Mouse (Mus musculus): ENCODE results near the gene Hnrnpm. TPM values are rescaled to one million over a fixed set of nuclear protein-coding genes. Genes with fewer than 3 reads are reported as not detected.
"Not testable (repeated sequence)": the region's sequence is repeated elsewhere in the genome, so short reads cannot be mapped to it uniquely, and the experiment has no call there.

Gene Hnrnpm
- polyA plus RNA-seq (2015; fragmentation: Nextera tagmentation; extraction: Ambion mirVana): 271 and 290 TPM in 2 replicates

- H3K4me3 ChIP-seq (ENCODE audit: low read length): peak within 1 kb of the TSS; percentile 90
- peak within 1 kb of the TSS; percentile 63 for H3K27ac ChIP-seq (ENCODE audit: low read length)
- no peaks in the 10 kb centered on the region for H3K9me3 ChIP-seq (ENCODE audit: control insufficient read depth, low read length)
- no peak for ATAC-seq
- H3K9ac ChIP-seq (ENCODE audit: low read depth, low read length): peak within 1 kb of the TSS; percentile 100
- H3K4me1 ChIP-seq (ENCODE audit: control insufficient read depth, insufficient read depth, low read length): peaks cover 22% of the 10 kb centered on the region
- WGBS: 82% methylated on average over 1 of the region's 1 CpGs
- H3K4me2 ChIP-seq (ENCODE audit: low read depth, low read length): peak within 1 kb of the TSS; percentile 70
- no peaks in the 10 kb centered on the region for H3K27me3 ChIP-seq (replicated peaks; ENCODE audit: control insufficient read depth, insufficient read depth, low read length)
- no peaks in the 10 kb centered on the region for H3K36me3 ChIP-seq (ENCODE audit: control insufficient read depth, insufficient read depth, low read length)
These were observed at the start of gene Hnrnpm for GRCm38 (mm10) chr17:33686760-33687159. Gene Hnrnpm (minus strand): TSS chr17:33686860.

- H3K9ac ChIP-seq (ENCODE audit: low read depth, low read length); H3K27ac ChIP-seq (ENCODE audit: low read length); ATAC-seq; H3K4me3 ChIP-seq (ENCODE audit: low read length); H3K27me3 ChIP-seq (replicated peaks; ENCODE audit: control insufficient read depth, insufficient read depth, low read length); H3K4me1 ChIP-seq (ENCODE audit: control insufficient read depth, insufficient read depth, low read length); H3K9me3 ChIP-seq (ENCODE audit: control insufficient read depth, low read length); H3K4me2 ChIP-seq (ENCODE audit: low read depth, low read length); H3K36me3 ChIP-seq (ENCODE audit: control insufficient read depth, insufficient read depth, low read length): not testable (repeated sequence)
- WGBS: 74% methylated on average over 10 of the region's 10 CpGs
These were observed 46.9 kb upstream of the Hnrnpm start for GRCm38 (mm10) chr17:33733526-33733925.

- not testable (repeated sequence) for H3K9me3 ChIP-seq (ENCODE audit: control insufficient read depth, low read length); H3K4me1 ChIP-seq (ENCODE audit: control insufficient read depth, insufficient read depth, low read length); H3K9ac ChIP-seq (ENCODE audit: low read depth, low read length); H3K4me3 ChIP-seq (ENCODE audit: low read length); H3K36me3 ChIP-seq (ENCODE audit: control insufficient read depth, insufficient read depth, low read length); H3K27me3 ChIP-seq (replicated peaks; ENCODE audit: control insufficient read depth, insufficient read depth, low read length); ATAC-seq; H3K4me2 ChIP-seq (ENCODE audit: low read depth, low read length); H3K27ac ChIP-seq (ENCODE audit: low read length)
- 64% methylated on average over 9 of the region's 9 CpGs for WGBS
These were observed 46.0 kb upstream of the Hnrnpm start for GRCm38 (mm10) chr17:33732556-33733083.

- Histone ChIP-seq H3K4me2 (ENCODE audit: low read depth, low read length) (no peak overlapping the region), H3K4me1 (ENCODE audit: control insufficient read depth, insufficient read depth, low read length) (no peaks in the 10 kb centered on the region), H3K9ac (ENCODE audit: low read depth, low read length) (no peak overlapping the region), H3K4me3 (ENCODE audit: low read length) (no peak overlapping the region), H3K36me3 (ENCODE audit: control insufficient read depth, insufficient read depth, low read length) (no peaks in the 10 kb centered on the region), H3K9me3 (ENCODE audit: control insufficient read depth, low read length) (no peaks in the 10 kb centered on the region), H3K27me3 (replicated peaks; ENCODE audit: control insufficient read depth, insufficient read depth, low read length) (no peaks in the 10 kb centered on the region), H3K27ac (ENCODE audit: low read length) (no peak overlapping the region)
- 68% methylated on average over 2 of the region's 2 CpGs for WGBS
- ATAC-seq: no peak
These were observed 42.6 kb upstream of the Hnrnpm start for GRCm38 (mm10) chr17:33729215-33729614.

GRCm38 (mm10) chr17:33728396-33728795, 41.7 kb upstream of the Hnrnpm start:
- Histone ChIP-seq H3K9me3 (ENCODE audit: control insufficient read depth, low read length) (no peaks in the 10 kb centered on the region), H3K4me1 (ENCODE audit: control insufficient read depth, insufficient read depth, low read length) (no peaks in the 10 kb centered on the region), H3K9ac (ENCODE audit: low read depth, low read length) (no peak overlapping the region), H3K36me3 (ENCODE audit: control insufficient read depth, insufficient read depth, low read length) (no peaks in the 10 kb centered on the region), H3K27ac (ENCODE audit: low read length) (no peak overlapping the region), H3K4me2 (ENCODE audit: low read depth, low read length) (no peak overlapping the region), H3K4me3 (ENCODE audit: low read length) (no peak overlapping the region), H3K27me3 (replicated peaks; ENCODE audit: control insufficient read depth, insufficient read depth, low read length) (no peaks in the 10 kb centered on the region)
- 75% methylated on average over 2 of the region's 2 CpGs for WGBS
- no peak for ATAC-seq

GRCm38 (mm10) chr17:33719736-33720378, 33.2 kb upstream of the Hnrnpm start:
- Histone ChIP-seq H3K27me3 (replicated peaks; ENCODE audit: control insufficient read depth, insufficient read depth, low read length) (no peaks in the 10 kb centered on the region), H3K4me3 (ENCODE audit: low read length) (no peak overlapping the region), H3K36me3 (ENCODE audit: control insufficient read depth, insufficient read depth, low read length) (no peaks in the 10 kb centered on the region), H3K9me3 (ENCODE audit: control insufficient read depth, low read length) (no peaks in the 10 kb centered on the region), H3K27ac (ENCODE audit: low read length) (no peak overlapping the region), H3K4me2 (ENCODE audit: low read depth, low read length) (no peak overlapping the region), H3K4me1 (ENCODE audit: control insufficient read depth, insufficient read depth, low read length) (0 out of 2 replicates have a peak, but pooled peaks cover 3% of the 10 kb centered on the region), H3K9ac (ENCODE audit: low read depth, low read length) (no peak overlapping the region)
- ATAC-seq: no peak
- 93% methylated on average over 7 of the region's 7 CpGs for WGBS

GRCm38 (mm10) chr17:33718944-33719725, 32.5 kb upstream of the Hnrnpm start:
- Histone ChIP-seq H3K4me3 (ENCODE audit: low read length) (peak overlapping the region; percentile 94; the same call in 1 of the 2 replicates), H3K9ac (ENCODE audit: low read depth, low read length) (no peak overlapping the region), H3K9me3 (ENCODE audit: control insufficient read depth, low read length) (no peaks in the 10 kb centered on the region), H3K4me1 (ENCODE audit: control insufficient read depth, insufficient read depth, low read length) (0 out of 2 replicates have a peak, but pooled peaks cover 3% of the 10 kb centered on the region), H3K36me3 (ENCODE audit: control insufficient read depth, insufficient read depth, low read length) (no peaks in the 10 kb centered on the region), H3K27ac (ENCODE audit: low read length) (no peak overlapping the region), H3K4me2 (ENCODE audit: low read depth, low read length) (0 out of 2 replicates have a peak overlapping the region, but pooled peaks have one; percentile 31), H3K27me3 (replicated peaks; ENCODE audit: control insufficient read depth, insufficient read depth, low read length) (no peaks in the 10 kb centered on the region)
- 0 out of 2 replicates have a peak, but pooled peaks have one; percentile 10 for ATAC-seq
- WGBS: 43% methylated on average over 10 of the region's 10 CpGs

GRCm38 (mm10) chr17:33718384-33718881, 31.8 kb upstream of the Hnrnpm start, which contains the start of gene March2:
Gene March2 (minus strand): TSS chr17:33718670.
- peak within 1 kb of the TSS; percentile 33; the same call in 1 of the 2 replicates for H3K27ac ChIP-seq (ENCODE audit: low read length)
- peak within 1 kb of the TSS; percentile 80 for H3K4me2 ChIP-seq (ENCODE audit: low read depth, low read length)
- H3K4me3 ChIP-seq (ENCODE audit: low read length): peak within 1 kb of the TSS; percentile 94
- H3K9me3 ChIP-seq (ENCODE audit: control insufficient read depth, low read length): no peaks in the 10 kb centered on the region
- ATAC-seq: peak; percentile 100
- no peaks in the 10 kb centered on the region for H3K27me3 ChIP-seq (replicated peaks; ENCODE audit: control insufficient read depth, insufficient read depth, low read length)
- H3K4me1 ChIP-seq (ENCODE audit: control insufficient read depth, insufficient read depth, low read length): 0 out of 2 replicates have a peak, but pooled peaks cover 3% of the 10 kb centered on the region
- under 1% methylated on average over 46 of the region's 46 CpGs for WGBS
- H3K36me3 ChIP-seq (ENCODE audit: control insufficient read depth, insufficient read depth, low read length): no peaks in the 10 kb centered on the region
- peak within 1 kb of the TSS; percentile 80 for H3K9ac ChIP-seq (ENCODE audit: low read depth, low read length)

GRCm38 (mm10) chr17:33717982-33718381, 31.3 kb upstream of the Hnrnpm start:
- no peak; the same call in 1 of the 2 replicates for ATAC-seq
- Histone ChIP-seq H3K4me2 (ENCODE audit: low read depth, low read length) (peak overlapping the region; percentile 80), H3K9ac (ENCODE audit: low read depth, low read length) (peak overlapping the region; percentile 80), H3K36me3 (ENCODE audit: control insufficient read depth, insufficient read depth, low read length) (no peaks in the 10 kb centered on the region), H3K27me3 (replicated peaks; ENCODE audit: control insufficient read depth, insufficient read depth, low read length) (no peaks in the 10 kb centered on the region), H3K4me1 (ENCODE audit: control insufficient read depth, insufficient read depth, low read length) (0 out of 2 replicates have a peak, but pooled peaks cover 3% of the 10 kb centered on the region), H3K4me3 (ENCODE audit: low read length) (peak overlapping the region; percentile 94), H3K27ac (ENCODE audit: low read length) (peak overlapping the region; percentile 33; the same call in 1 of the 2 replicates), H3K9me3 (ENCODE audit: control insufficient read depth, low read length) (no peaks in the 10 kb centered on the region)
- 8% methylated on average over 8 of the region's 8 CpGs for WGBS
